Mouse (Mus musculus): ENCODE data around the gene Esrrg. TPM values are rescaled to one million over a fixed set of nuclear protein-coding genes. Genes with fewer than 3 reads are reported as not detected.
A peak's percentile ranks its signal among the peaks of the same experiment; 100 is the strongest.

Esrrg gene
- polyA plus RNA-seq, 1 experiment: 0.43 TPM

DNA sequence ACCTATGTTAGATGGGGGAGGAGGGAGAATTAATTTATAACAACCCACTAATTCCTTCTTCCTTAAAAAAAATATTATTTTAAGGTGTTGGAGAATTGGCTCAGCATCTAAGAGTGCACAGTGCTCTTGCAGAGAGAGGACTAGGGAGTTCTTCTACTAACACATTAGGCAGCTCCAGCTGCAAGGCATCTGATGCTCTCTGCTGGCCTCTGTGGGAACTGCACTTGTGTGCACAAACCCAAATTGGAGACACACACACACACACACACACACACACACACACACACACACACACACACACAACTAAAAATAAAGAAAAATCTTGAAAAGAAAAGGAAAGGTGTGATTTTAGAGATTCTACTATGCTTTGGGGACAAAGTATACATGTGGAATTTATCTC is 381.6 kb downstream of the Esrrg start:
- DNase-seq (ENCODE audit: low spot score): no peak

DNA sequence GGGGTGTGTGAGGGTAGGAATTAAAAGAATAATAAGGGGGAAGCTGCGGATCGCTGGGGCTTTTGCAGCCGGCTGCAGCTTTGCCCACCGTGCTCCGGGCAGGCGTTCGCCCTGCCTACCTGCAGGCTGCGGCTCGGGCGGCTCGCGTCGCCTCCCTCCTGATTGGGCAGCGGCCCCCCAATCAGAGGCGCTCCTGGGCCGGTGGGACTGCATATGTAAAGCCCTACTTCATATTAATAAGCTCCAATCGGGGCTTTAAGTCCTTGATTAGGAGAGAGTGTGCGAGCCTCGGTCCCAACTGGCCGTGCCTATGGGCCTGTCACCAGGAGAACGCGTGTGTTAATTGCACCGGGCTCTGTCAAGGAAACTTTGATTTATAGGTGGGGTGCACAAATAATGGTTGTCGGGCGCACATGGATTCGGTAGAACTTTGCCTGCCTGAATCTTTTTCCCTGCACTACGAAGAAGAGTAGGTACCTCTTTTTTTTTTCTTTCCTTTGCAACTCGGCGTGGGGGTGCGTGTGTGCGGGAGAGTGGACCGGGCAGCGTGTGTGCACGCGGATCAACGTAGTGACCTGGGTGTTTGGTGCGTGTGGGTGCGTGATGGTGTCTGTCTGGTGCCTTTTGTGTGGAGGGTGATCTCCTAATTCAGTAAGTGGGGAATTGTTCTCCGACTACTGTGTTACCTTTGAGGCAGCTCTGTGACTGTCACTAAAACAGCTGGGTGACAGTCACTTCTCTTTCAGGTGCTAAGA is 389.2 kb downstream of the Esrrg start:
- DNase-seq (ENCODE audit: low spot score): peak; percentile 36

DNA sequence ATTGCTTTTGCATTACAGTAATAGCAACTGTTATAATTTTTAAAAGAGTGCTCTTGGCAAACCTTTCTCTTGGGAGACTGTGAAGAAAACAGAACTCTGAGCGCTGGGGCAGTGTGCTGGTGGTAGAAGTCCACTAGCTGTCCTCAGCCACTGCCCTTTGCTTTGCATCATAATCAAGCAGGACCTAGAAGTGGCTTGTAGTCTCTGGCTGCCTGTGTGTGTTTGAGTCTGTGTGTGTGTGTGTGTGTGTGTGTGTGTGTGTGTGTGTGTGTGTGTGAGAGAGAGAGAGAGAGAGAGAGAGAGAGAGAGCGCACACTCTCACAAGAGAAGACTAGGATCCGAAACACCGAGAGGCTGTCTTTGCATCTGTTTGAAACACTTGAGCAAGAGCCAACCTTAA is 390.5 kb downstream of the Esrrg start:
- DNase-seq (ENCODE audit: low spot score): no peak

DNA sequence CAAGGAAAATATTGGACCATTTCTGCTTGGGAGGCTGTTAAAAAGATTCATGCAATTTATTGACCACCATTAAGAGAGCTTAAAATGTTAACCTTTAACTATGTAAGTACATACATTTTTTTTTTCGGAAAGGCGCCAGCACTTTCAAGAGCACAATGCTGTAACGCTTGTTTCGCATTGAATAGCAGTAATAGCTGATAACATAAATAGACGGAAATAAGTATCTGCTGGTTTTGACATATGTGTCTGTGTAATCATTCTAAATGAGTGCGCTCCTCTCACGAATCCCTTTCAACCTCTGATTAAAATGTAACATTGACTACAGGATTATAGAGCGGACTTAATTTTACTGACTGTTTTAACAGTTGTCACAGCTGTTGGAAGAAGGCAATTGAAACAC is 391.6 kb downstream of the Esrrg start:
- DNase-seq (ENCODE audit: low spot score): no peak

DNA sequence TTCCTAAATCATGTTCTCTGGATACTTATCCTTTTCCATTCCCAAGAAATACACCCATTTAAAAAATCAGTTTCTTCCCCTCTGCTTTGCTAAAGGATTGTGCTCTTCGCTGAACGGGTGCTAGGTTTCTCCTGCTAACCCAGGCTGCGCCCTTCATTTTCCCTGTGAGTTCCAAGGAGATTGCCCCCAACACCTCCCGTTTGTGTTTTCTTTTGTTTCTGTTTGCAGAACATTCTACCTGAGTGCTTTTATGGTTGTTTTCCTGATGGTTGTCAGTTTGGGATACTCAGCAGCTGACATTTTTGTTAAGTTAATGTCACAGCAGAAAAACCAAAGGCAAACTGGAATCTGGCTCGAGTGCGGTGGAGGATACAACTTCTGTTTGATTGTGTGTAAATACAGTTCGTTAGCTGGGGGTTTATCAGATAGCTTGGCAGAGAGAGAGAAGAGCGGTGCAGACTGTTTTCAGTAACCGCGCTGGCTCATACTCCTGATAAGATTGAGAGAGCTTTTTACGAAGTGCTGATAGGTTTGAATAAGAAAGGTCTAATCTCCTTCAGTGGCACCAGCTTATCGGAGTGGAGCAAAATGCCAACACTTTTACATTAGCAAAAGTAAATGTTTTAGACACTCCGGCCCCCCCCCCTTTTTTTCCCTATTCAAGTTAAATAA is 398.4 kb downstream of the Esrrg start:
- no peak for DNase-seq (ENCODE audit: low spot score)

DNA sequence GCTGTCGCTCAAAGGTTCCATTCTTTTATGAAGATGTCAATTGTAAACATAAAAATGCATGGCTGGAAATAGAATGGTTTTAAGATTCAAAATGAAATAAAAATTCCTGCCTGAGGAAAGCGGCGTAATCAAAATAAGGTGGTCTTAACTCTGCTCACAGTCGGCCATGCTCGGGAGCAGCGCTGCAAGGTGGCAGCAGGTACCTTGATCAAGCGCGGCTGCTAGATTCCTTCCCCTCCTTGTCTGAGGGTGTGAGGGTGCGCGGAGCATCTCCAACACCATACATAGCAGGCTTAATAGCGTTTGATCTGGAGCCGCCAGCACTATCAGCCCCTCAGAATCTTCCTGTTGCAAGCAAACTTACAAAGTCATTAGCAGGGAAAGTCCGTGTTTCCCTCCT is 399.9 kb downstream of the Esrrg start:
- DNase-seq (ENCODE audit: low spot score): no peak

DNA sequence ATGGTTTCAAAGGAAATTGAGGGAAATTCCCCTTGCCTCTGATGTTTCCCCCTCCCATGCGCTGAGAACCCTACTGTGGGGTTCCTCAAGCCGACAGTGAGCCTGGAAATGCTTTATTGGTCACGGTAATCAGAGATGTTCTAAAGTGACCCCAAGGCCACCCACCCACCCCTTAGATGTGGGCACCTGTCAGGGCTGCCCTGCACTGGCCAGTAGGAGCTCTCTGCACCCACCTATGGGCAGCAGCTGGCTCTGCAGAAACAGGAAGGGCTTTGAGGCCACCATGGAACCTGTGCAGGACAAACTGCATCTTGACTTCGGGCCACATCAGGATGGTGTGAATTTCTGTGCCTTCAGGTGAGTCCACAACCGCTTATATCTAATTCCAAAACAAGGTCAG is 401.3 kb downstream of the Esrrg start:
- no peak for DNase-seq (ENCODE audit: low spot score)

DNA sequence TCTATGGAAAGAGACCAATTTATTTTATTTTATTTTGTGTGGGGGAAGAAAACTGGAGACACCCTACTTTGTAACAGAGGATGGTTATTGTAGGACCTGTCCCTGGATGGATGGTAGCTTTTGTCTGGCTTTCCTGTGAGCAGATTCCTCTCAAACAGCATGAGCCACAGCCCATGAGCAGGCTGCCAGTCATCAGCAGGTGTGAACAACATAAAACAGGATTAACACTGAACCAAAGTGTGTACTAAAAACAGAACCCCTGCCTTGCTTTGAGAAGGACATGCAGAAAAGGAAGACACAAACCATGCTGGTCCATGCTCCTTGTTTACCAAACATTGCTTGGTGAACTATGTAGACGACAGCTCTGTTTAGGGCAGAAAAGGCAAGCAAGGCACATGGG is 402.3 kb downstream of the Esrrg start:
- no peak for DNase-seq (ENCODE audit: low spot score)

DNA sequence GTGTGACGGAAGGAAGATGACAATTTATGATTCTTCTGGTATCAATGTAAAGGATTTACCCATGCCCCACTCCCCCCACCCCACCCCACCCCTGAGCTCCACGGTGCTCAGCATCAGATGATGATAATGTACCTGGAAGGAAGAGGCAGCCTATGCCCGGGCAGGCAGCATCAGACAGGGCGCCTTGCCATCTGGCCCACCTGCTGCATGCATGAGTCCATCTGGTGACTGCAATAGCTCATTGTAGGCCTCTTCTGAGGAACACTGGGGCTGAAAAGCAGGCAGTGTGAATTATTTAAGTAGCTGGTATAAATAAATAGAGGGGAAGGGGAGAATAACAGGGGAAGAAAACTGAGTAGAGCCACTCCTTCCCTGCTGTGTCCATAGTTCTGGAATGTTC is 405.8 kb downstream of the Esrrg start:
- DNase-seq (ENCODE audit: low spot score): no peak

DNA sequence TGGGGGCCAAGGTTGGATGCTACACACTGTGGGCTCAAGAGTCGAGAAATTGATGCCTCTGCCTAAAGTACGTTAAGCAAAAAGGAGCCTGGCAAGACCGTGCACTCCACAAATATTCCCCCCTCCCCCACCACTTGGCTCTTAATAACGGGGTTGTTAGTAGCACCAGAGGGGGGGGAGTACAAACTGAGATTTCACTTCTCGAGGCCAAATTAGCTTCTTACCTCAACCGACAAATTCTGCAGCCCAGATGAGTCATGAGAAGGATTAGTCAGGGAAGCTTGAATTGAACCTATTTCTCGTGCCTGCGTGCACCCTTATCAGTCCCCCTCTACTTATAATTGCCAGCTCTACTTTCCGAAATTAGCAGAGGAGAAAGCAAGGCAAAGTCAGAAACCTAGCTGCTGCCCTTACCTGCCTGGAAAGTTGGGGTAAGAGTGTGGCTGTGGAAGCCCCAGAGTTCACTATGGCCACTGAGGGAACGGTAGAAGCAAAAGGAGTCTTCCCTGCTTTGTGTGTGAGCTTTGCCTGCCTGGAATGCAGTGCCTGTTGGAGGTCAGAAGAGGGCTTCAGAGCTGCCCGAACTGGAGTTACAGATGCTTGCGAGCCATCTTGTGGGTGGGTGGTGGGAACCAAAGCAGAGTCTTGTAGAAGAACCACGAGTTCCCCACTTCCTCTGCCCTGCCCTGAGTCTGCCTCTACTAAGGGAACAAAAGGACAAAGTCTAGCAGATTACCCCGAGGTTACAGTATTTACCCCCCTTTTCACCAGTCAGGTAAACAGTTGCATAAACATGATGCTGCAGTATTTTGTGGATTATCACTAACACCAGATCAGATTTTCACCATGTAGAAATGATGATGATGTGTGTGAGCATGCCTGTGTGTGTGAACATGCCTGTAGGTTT is 409.6 kb downstream of the Esrrg start:
- no peak for DNase-seq (ENCODE audit: low spot score)

DNA sequence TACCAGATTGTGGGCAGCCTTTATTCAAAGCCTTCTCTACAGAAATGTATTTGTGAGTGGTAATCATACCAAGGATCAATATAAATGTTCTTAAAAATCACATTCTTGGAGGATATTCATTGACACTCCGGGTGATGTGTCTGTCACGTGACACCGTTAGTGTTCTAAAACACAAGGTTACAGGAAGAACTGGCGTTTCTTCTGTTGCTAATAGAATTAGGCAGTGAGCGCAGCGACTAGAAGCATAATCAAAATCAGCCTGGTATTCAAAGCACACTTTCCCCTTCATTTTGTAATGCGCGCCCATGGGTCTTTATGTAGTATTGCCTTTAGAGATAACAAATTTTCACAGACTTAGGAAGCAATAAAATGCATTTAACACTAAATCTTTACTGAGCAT is 420.6 kb downstream of the Esrrg start:
- DNase-seq (ENCODE audit: low spot score): no peak

DNA sequence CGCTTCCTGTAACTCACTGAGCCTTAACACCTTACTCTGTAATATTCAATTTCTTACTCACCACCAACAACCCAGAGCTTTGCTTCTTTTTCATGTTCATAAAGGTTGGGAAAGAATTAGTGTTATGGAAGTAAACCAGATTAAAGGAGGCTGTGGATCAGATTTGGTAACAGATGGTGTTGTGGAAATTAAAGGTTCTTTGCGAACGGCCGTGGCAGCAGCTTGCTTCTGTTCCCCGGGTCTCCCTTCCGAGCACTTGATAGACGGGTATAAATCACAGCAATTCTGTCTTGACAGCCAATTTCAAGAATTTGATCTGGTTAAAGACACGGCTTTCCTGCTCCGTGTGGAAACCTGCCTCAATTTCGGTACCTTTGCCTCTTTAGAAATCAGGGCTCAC is 421.5 kb downstream of the Esrrg start:
- no peak for DNase-seq (ENCODE audit: low spot score)

DNA sequence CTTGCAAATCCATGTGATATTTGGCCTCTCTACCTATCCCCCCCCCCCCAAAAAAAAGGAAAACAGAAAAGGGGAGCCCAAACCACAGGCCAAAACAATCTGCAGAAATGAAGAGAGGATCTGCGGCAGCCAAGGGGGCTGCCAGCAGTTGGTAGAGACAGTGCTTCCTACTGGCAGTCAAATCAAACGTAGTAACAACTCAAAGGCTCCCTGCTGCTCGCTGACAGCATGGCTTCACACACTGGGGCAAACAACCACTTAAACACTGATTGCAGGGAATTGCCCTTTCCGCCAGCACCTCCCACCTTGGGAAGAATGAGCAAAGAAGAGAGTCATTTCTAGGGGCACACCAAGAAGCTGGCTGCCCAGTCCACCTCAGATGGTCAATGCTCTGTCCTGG is 422.7 kb downstream of the Esrrg start:
- DNase-seq (ENCODE audit: low spot score): no peak

DNA sequence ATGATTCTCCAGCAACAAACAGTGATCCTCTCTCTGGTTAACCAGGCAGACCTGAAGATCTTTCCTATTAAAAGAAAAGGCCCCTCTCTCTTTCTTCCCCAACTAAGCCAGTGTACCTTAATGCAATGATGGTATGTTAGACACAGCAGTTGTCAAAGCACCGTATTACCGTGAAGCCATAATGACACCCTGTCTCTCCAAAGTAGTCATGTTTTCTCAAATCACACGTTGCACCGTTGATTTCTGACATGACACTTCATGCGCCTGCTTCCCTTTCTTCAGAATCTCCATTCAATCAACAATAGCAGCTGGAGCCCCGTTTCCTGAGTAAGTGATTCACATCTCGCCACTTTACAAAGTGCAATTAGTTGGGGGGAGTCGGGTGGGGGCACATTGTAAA is 427.4 kb downstream of the Esrrg start:
- no peak for DNase-seq (ENCODE audit: low spot score)

DNA sequence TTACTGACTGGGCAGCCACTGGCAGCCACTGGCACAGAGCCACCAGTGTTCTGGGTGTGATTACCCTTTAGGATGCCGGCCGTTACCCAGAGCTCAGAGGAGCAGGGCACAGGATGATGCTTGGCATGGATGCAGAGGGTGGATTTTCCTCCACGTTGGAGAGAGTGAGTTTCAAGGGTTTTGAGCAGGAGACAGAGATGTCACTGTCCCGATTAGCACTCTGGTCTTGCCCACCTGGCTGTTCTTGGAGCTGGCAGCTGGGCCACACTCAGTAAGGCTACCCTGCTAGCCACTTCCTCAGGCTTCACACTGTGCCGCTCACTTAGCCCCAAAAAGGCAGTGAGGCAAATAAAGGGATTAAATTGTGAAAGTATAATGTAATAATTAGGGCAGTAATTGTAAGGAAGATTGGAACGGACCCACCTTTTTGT is 438.1 kb downstream of the Esrrg start:
- DNase-seq (ENCODE audit: low spot score): no peak

DNA sequence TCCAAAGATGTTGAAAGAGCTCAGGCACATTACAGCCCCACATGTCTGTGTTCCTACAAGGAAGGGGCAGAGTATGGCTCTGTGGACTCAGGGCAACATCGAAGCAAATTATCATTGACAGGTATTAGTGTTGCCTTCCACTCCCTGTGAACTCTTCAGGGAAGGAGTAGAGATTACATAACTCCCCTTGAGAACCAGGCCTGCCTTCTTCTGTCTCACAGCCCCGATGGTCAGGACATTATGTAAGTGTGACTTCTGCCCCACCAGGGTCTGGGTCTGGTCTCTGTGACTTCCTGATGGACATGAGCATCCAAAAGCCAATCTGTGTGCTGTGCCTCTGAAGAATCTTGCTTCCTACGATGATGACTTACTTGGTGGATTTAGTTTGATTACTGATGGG is 438.6 kb downstream of the Esrrg start:
- DNase-seq (ENCODE audit: low spot score): no peak

DNA sequence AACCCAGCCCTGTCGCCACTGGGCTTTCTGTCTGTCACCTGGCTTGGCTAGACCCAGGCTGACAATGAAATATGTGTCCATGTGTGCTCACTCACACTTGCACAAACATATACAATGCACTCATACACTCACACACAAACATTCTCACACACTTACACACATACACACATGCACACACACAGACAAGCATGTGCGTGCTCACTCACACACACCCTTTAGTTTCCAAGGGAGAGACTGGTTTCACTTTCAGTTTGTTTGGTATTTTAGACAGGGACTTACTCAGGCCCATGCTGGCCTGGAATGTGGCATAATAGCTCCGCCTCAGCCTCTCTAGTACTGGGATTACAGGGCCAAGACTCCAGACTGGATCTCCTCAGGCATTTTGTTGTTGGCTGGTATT is 447.3 kb downstream of the Esrrg start:
- DNase-seq (ENCODE audit: low spot score): no peak

DNA sequence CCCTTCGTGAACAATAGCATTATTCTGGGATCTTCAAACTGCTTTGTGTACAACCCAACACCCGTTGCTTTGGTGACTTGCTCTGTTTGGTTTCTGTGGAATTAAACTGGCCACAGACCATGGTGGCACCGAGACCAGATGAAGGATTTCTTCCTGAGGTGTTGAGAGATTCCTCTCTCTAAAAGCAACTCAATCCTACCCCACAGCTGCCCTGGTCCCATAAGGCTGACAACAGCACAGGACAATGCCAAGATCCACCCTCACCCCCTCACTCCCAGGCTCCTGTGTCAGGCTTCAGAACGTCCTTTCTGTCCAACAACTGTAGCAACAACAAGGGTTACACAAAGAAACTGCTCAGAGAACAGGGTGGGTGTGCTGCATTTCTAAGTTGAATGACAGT is 449.3 kb downstream of the Esrrg start:
- no peak for DNase-seq (ENCODE audit: low spot score)

DNA sequence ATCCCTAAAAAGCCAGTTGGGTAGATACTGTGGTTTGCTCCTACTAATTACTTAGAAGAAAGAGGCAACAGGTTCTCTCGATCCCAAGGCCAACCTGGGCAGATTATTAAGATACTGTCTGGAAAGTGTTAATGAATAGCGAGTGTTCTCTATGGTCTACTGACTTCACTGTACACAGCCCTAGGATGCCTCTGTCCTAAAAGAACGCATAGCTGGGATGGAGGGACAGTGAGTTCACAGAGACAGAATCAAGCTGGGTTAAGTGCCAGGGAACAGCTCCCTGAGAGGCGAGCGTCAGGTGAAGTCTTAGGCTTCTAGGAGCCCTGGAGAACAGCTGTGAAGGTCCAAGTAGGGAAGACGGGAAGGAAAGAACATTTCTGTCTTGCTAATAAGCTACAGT is 450.4 kb downstream of the Esrrg start:
- no peak for DNase-seq (ENCODE audit: low spot score)

DNA sequence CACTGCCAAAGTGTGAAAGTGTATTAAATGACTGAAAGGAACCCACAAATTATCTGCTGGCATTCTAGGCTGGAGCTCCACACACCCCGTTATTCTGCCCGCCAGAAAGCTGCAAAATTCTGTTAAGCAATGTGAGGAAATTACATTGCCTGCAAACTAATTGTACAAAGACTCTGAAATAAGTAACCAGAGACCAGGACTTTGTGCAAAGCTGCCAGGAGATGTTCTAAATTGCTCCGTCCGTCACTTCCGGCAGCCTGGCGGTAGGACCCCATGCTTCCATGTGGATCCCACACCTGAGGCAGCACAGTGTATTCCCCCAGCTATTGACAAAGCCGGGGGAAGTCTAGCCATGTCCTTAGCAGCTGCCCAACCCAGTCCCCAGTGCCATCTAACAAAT is 451.9 kb downstream of the Esrrg start:
- no peak for DNase-seq (ENCODE audit: low spot score)

DNA sequence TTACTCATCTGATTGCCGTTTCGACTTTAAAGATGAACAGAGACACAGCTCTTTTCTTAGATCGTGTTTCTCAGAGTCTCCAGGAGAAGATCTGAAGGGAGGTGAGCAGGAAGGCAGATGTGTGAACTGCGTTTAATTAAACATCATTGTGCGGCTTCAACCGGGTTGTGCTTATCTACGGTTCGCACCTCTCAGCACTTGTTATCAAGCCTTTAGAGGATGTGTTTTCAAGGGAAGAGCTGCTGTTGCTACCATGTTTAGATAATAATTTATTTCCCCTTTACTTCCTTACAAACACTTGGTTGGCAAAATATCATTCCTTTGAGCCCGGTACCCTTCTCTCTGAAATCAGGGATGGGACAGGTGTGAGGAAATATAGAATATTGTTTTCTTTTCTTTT is 460.2 kb downstream of the Esrrg start:
- DNase-seq (ENCODE audit: low spot score): no peak

DNA sequence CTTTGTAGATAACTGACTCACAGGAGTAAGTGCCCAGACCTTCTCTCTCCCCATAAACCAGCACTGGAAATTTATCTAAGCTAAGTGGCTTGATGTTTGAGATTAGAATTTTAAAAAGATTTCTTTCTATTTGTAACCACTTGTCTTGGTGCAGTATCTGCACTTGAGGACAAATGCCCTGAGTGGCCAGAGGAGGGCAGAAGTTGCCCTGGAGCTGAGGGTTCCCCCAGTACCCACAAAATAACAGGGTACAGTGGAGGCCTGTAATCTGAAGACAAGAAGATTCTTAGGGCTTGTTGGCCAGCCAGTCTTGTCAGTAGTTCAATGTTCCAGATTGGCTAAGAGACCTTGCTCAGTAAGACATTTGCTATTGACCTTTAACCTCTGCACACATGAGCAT is 461.3 kb downstream of the Esrrg start:
- DNase-seq (ENCODE audit: low spot score): no peak
